Mouse (Mus musculus) stomach, embryonic 14.5 days (tissue): ENCODE measurements around the gene Gfi1b. TPM values are rescaled to one million over a fixed set of nuclear protein-coding genes. Genes with fewer than 3 reads are reported as not detected.

ENCODE experiments used
- ATAC-seq: fragments of 200-750 bp; cut with Nextera tagmentation; 2 replicates; pipeline ENCODE4 v1.8.0; 2017; ENCODE audit warnings: low read depth, moderate TSS enrichment; ENCODE audit not compliant: insufficient number of reproducible peaks, insufficient read depth, low FRiP score
- H3K27ac ChIP-seq: fragments of 300-500 bp; sonication (generic); 2 replicates; pipeline ENCODE4 v1.5.1; 2014; ENCODE audit warnings: mild to moderate bottlenecking, low read length, moderate library complexity, mixed read lengths
- H3K27me3 ChIP-seq: fragments of 300-500 bp; sonication (generic); 2 replicates; pipeline ENCODE4 v1.6.1; 2014; ENCODE audit warnings: low read length, control low read depth, mixed read lengths; ENCODE audit not compliant: control insufficient read depth, insufficient read depth
- H3K36me3 ChIP-seq: fragments of 300-500 bp; sonication (generic); 2 replicates; pipeline ENCODE4 v1.6.1; 2014; ENCODE audit warnings: mild to moderate bottlenecking, control low read depth, low read length, moderate library complexity, mixed read lengths; ENCODE audit not compliant: control insufficient read depth, insufficient read depth
- H3K4me1 ChIP-seq: fragments of 300-500 bp; sonication (generic); 2 replicates; pipeline ENCODE4 v1.6.1; 2014; ENCODE audit warnings: low read length, control low read depth, mixed read lengths; ENCODE audit not compliant: control insufficient read depth, insufficient read depth
- H3K4me2 ChIP-seq: fragments of 300-500 bp; sonication (generic); replicated peaks from 2 replicates; pipeline ENCODE4 v1.6.1; 2014; ENCODE audit warnings: low read depth, low read length, control low read depth
- H3K4me3 ChIP-seq: fragments of 300-500 bp; sonication (generic); 2 replicates; pipeline ENCODE4 v1.5.1; 2014; ENCODE audit warnings: low read depth, low read length, control low read depth
- H3K9ac ChIP-seq: fragments of 300-500 bp; sonication (generic); replicated peaks from 2 replicates; pipeline ENCODE4 v1.6.1; 2014; ENCODE audit warnings: low read depth, mild to moderate bottlenecking, control low read depth, low read length, moderate library complexity, mixed read lengths
- H3K9me3 ChIP-seq: fragments of 300-500 bp; sonication (generic); 2 replicates; pipeline ENCODE4 v1.6.1; 2016; ENCODE audit warnings: low read depth, low read length, control low read depth; ENCODE audit not compliant: control insufficient read depth
- WGBS: fragments of 180-500 bp; shearing (Covaris S2); extraction: QIAGEN DNeasy Blood & Tissue Kit; methylation state at CpG from one replicate; pipeline ENCODE4 v1.1.7; 2014; 5-methylcytosine and 5-hydroxymethylcytosine counted together
- polyA plus RNA-seq: library from polyadenylated mRNA; unstranded; fragments of >200 nt; fragmentation: Nextera tagmentation; extraction: Ambion mirVana; gene quantifications from 2 replicates; pipeline ENCODE4 v1.2.1, GENCODE M21; 2014

Gene Gfi1b
- polyA plus RNA-seq, 1 experiment from 2014 or later: 0.55 TPM

DNA sequence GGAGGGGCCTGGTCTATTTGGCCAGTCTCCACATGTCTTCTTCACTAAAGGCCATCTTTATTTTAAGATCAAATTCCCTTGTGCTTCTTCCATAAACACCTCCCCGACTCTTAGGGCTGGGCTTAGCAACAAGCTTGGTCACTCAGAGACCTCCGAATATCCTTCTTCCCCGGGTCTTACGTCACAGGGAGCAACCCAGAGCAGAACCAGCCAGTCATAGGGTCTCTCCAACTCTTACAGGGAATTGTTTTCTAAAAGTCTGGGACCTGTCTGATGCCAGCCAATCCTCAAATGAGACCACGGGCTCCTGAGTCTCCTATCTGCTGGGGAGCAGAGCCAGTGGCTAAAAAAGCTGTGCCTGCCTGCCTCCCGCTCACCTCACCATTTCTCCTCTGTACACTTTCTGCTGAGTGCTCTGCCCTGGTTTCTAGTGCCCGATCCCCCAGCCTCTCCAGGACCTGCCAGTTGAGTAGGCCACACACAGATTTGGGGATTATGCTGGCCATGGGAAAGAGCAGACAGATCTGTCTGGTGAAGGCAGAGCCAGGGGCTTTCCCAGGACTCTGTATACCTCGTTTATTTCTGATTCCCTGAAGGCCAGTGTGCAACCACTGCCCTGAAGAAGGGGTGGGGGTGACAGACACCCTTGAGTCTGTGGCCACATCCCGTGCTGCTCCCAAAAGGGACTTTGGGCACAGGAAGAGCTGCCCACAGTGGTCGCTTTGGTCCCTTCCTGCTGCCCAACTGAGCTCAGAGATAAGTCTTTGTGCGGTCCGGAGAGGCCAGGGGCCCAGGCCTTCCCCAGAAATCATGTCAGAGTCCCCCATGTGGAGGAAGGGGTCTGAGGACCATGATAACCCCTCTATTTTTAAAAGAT is 22.9 kb downstream of the Gfi1b start:
- Histone ChIP-seq H3K36me3 (no peaks in the 10 kb centered on the region), H3K4me2 (no peak overlapping the region), H3K4me1 (peaks cover 17% of the 10 kb centered on the region), H3K4me3 (no peak overlapping the region), H3K9me3 (no peaks in the 10 kb centered on the region), H3K27me3 (no peaks in the 10 kb centered on the region), H3K9ac (no peak overlapping the region), H3K27ac (no peak overlapping the region)
- 56% methylated on average over 12 of the region's 12 CpGs for WGBS
- no peak for ATAC-seq

DNA sequence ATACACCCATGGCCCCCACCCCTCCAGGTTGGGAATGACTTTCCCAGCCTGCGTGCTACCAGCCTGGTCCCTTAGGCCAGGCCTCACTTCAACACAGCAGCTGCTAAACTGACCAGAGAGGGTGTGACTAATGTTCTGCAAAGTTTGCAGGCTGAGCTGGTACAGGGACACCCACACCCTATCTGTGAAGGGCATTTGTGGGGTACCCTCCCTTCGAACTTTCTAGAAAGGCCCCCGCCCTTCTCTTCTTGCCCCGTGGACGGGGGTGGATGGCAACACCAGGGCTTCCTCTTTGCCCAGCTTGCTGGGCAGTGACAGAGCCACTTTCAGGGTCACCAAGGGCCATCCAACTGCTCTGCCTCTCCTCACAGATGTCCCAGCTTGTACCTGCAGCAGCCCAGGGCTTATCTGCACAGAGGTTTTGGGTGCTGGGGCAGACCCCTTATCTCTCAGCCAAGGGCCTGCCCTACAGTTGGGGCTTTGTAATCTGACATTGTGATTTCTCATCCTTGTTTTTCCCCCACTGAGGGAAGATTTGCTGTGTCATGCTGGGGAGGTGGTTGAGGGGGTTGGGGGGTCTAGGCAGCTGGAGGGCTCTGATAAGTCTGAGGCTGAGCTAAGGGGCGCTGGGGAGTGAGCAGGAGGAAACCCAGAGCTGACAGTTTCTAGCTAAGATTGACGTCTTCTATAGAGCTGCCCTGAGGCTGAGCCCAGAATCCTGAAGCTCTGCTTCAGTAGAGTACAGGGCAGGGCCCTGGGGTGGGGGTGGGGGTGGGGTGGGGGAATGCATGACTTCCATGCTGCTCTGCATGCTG is 23.8 kb downstream of the Gfi1b start:
- peak; percentile 57; the same call in 1 of the 2 replicates for ATAC-seq
- Histone ChIP-seq H3K27me3 (no peaks in the 10 kb centered on the region), H3K36me3 (no peaks in the 10 kb centered on the region), H3K9me3 (no peaks in the 10 kb centered on the region), H3K4me1 (peaks cover 17% of the 10 kb centered on the region), H3K4me2 (no peak overlapping the region), H3K9ac (no peak overlapping the region), H3K4me3 (no peak overlapping the region), H3K27ac (no peak overlapping the region)
- 70% methylated on average over 7 of the region's 7 CpGs for WGBS

DNA sequence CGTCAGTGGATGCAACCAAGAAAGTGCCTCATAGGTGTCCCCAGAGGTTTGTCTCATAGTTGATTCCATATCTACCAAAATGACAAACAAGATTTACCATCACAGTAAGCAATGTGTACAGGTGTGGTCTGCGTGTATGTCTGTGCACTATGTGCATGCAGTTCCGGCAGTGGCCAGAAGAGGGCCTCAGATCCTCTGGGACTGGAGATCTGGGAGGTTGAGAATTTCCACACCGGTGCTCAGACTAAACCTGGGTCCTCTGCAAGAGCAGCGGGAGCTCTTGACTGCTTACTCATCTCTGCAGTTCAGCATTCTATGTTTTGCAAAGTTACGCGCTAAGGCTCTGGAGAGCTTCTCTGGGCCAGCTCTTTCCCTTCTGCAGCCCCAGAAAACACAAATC is 24.8 kb downstream of the Gfi1b start:
- Histone ChIP-seq H3K36me3 (no peaks in the 10 kb centered on the region), H3K4me3 (no peak overlapping the region), H3K9ac (no peak overlapping the region), H3K9me3 (no peaks in the 10 kb centered on the region), H3K4me1 (peaks cover 17% of the 10 kb centered on the region), H3K4me2 (no peak overlapping the region), H3K27me3 (no peaks in the 10 kb centered on the region), H3K27ac (no peak overlapping the region)
- ATAC-seq: no peak
- WGBS: 91% methylated on average over 7 of the region's 7 CpGs

DNA sequence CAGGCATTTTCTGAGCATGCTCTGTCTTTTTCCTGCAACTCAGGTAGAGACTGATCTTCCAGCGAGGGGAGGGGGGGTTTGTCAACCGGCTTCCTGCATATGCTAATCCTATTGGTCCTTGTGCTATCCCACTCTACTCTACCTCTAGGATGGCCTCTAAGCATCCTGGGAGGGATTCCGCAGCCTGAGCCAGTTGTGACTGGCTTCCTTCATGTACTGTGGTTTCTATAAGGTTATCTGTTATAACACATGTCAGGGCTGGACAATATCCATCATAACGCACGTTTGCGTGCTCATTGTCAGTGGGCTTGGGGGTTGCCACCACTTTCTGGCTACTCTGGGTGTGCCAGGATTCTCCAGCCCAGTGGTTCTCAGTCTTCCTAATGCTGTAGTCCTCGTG is 25.8 kb downstream of the Gfi1b start:
- 73% methylated on average over 7 of the region's 7 CpGs for WGBS
- no peak for ATAC-seq

DNA sequence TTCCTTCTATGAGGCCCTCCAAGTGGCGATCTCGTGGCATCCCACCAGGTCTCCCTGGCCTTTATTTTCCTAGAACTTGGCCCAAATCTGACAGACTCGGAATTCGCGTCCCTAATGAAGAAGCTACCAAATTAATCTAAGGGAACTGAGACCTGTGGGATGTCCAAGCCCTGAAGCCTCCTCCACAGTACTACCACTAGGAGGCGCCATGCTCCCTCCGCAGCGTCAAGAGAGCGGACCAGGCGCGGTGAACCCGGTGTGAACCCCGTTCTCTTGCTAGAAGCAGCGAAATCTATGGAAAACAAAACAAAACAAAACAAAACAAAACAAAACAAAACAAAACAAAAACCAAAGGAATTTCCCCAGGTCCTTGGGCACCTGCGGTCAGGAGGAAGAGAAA is 29.0 kb downstream of the Gfi1b start:
- WGBS: 8% methylated on average over 15 of the region's 15 CpGs
- Histone ChIP-seq H3K4me2 (peak overlapping the region; percentile 18; the same call in 1 of the 2 replicates), H3K36me3 (no peaks in the 10 kb centered on the region), H3K27ac (no peak overlapping the region), H3K4me3 (no peak overlapping the region), H3K27me3 (no peaks in the 10 kb centered on the region), H3K9me3 (no peaks in the 10 kb centered on the region), H3K4me1 (0 out of 2 replicates have a peak, but pooled peaks cover under 1% of the 10 kb centered on the region), H3K9ac (no peak overlapping the region)
- no peak for ATAC-seq

More for the DNA sequence above, 25.8 kb downstream of the Gfi1b start:
- Histone ChIP-seq H3K36me3 (no peaks in the 10 kb centered on the region), H3K27me3 (no peaks in the 10 kb centered on the region), H3K9me3 (no peaks in the 10 kb centered on the region), H3K9ac (no peak overlapping the region), H3K4me2 (no peak overlapping the region), H3K4me3 (no peak overlapping the region), H3K27ac (no peak overlapping the region), H3K4me1 (peaks cover 17% of the 10 kb centered on the region)

DNA sequence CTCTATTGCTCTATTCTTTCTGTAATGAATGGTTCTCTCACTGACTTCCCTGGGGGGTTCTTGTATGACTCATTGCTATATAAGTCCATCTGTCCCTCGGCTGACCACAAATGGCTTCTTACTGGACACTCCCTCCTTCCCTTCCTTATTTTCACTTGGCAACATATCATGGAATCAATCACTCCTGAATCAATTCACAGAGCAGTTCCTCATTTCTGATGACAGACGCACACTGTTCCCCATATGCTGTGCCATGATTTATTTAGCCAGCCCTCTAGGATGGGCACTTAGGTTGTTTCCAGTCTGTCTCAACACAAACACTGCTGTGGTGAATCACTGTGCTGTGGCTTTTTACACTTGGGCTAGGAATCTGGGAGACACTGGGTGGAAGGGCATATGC is 30.3 kb downstream of the Gfi1b start:
- Histone ChIP-seq H3K27ac (no peak overlapping the region), H3K4me1 (no peaks in the 10 kb centered on the region), H3K4me3 (no peak overlapping the region), H3K9ac (no peak overlapping the region), H3K9me3 (no peaks in the 10 kb centered on the region), H3K4me2 (no peak overlapping the region), H3K27me3 (no peaks in the 10 kb centered on the region), H3K36me3 (no peaks in the 10 kb centered on the region)
- WGBS: 69% methylated on average over 2 of the region's 2 CpGs
- ATAC-seq: no peak

DNA sequence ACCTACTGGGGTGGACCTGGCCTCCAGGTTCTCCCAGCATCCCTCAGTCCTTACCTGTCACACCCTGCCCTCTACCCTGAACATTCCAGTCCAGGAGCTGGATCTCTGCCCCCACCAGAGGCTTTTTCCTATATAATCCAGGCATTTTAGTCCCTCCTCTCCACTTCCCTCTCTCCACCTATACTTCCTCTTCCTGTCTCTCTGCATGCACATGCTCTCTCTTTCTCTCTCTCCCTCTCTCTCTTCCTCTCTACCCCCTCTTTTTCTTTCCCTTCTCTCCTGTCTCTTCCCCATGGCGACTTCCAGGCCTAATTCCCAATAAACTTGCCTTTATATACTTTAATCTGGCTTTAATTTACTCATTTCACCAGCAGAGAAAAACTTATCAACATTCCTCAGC is 33.2 kb downstream of the Gfi1b start:
- Histone ChIP-seq H3K4me3 (no peak overlapping the region), H3K9ac (no peak overlapping the region), H3K27ac (no peak overlapping the region), H3K9me3 (no peaks in the 10 kb centered on the region), H3K4me1 (peaks cover 2% of the 10 kb centered on the region; the same call in 1 of the 2 replicates), H3K36me3 (no peaks in the 10 kb centered on the region), H3K4me2 (no peak overlapping the region), H3K27me3 (no peaks in the 10 kb centered on the region)
- WGBS: 43% methylated on average over 1 of the region's 1 CpGs
- no peak for ATAC-seq

DNA sequence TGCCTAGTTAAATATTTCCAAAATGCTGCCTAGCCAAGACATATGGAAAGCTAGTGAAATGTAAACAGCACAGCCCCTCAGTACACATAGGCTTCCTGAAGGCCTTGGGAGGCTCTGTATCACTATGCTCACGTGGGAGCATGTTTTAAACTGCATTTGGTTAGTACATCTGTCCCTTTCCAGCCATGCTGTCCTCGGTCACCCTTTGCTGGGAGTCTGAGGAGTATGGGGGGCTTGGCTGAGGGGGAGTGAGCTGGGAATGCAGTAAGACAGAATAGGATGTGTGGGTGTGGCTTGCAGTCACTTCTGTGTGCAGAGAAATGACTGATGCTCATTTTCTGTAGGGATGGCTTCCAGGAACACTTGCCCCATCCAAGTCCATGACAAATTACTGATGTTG is 36.1 kb downstream of the Gfi1b start:
- no peaks in the 10 kb centered on the region for H3K9me3 ChIP-seq
- peaks cover 10% of the 10 kb centered on the region for H3K4me1 ChIP-seq
- no peak overlapping the region for H3K27ac ChIP-seq
- no peaks in the 10 kb centered on the region for H3K27me3 ChIP-seq
- WGBS: 30% methylated on average over 2 of the region's 2 CpGs
- no peak overlapping the region for H3K9ac ChIP-seq
- no peak overlapping the region for H3K4me2 ChIP-seq
- H3K36me3 ChIP-seq: peaks cover 2% of the 10 kb centered on the region
- no peak for ATAC-seq
- H3K4me3 ChIP-seq: no peak overlapping the region
